Mouse (Mus musculus) retina, embryonic 14.5 days (tissue): Measurements from ENCODE around the gene Zc3h18.

Experiments used
- DNase-seq: peaks from one replicate; pipeline ENCODE4 v3.0.0-alpha.2; 2015; ENCODE audit warnings: low spot score

Zc3h18 gene

DNA sequence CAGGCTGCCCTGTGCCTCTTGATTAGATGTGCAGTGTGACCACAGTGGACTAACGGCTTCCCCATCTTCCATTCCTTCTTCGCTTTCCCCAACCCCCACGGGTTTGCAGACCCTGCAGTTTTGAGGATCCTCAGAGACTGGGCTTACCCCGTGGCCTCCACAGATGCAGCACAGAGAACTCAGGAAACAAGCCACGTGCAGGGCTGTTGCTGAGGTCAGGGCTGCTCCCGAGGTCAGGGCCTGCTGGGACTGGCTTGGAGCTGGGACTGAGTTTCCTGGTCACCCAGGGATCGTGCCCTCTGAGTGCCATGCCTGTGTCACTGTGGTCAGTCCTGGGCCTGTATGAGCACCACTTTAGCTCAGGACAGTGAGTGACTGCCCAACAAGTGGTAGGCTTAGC lies 88.6 kb downstream of the Zc3h18 start:
- no peak for DNase-seq
